Mouse (Mus musculus): ENCODE data around the gene Nxf1. TPM values are rescaled to one million over a fixed set of nuclear protein-coding genes. Genes with fewer than 3 reads are reported as not detected.

Gene Nxf1
- polyA plus RNA-seq, 1 experiment = 191 TPM

DNA sequence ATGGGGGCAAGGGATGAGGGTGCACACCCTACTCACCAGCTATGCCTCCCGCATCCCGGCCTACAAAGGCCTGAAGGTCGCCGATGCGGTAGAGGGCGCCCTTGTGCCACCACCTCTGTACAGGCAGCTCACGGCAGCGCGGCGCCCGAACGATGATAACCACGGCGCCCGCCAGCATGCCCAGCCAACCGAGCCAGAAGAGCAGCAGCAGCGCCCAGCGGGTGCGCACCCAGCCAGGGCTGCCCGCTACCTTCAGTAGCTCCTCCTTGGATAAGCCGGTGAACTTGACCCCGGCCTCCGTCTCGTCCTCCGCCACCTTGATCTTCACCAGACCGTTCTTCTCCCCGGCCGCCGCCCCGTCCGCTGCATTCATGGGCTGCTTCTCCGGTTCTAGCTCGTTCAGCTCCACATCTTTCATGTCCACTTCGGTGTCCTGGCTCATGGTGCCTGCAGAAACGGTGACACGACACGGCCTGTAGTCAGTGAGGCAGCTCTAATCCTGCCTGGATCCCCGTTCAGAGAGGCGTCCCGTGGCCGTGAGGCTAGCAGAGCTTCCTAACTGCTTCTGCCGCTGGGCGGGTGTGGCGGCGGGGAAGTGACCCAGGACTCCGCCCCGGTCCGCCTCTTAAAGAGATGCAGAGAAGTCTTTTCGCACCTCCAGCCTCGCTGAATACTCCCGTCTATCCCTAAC is 43.4 kb upstream of the Nxf1 start:
- no peaks in the 10 kb centered on the region for H3K27me3 ChIP-seq (ENCODE audit: control insufficient read depth, insufficient read depth, low read length)
- H3K36me3 ChIP-seq (ENCODE audit: control insufficient read depth, insufficient read depth, low read length) = peaks cover 21% of the 10 kb centered on the region
- peaks cover 13% of the 10 kb centered on the region for H3K4me1 ChIP-seq (replicated peaks; ENCODE audit: control insufficient read depth, insufficient read depth, low read length)
- under 1% methylated on average over 51 of the region's 51 CpGs for WGBS
- H3K27ac ChIP-seq (ENCODE audit: control insufficient read depth, insufficient read depth, low read length) = peak overlapping the region; percentile 79
- DNase-seq = peak; percentile 97
- H3K4me3 ChIP-seq (ENCODE audit: control insufficient read depth, insufficient read depth, low read length) = peak overlapping the region; percentile 75
- peak; percentile 87 for TF ChIP-seq CTCF (IDR thresholded peaks at IDR 0.05; ENCODE audit: borderline replicate concordance, control insufficient read depth, extremely low read depth, insufficient read depth, low read length, poor library complexity)
- TF ChIP-seq POLR2A (IDR thresholded peaks at IDR 0.05; ENCODE audit: control insufficient read depth, extremely low read depth, insufficient read depth, low read length, poor library complexity) = peak; percentile 74

DNA sequence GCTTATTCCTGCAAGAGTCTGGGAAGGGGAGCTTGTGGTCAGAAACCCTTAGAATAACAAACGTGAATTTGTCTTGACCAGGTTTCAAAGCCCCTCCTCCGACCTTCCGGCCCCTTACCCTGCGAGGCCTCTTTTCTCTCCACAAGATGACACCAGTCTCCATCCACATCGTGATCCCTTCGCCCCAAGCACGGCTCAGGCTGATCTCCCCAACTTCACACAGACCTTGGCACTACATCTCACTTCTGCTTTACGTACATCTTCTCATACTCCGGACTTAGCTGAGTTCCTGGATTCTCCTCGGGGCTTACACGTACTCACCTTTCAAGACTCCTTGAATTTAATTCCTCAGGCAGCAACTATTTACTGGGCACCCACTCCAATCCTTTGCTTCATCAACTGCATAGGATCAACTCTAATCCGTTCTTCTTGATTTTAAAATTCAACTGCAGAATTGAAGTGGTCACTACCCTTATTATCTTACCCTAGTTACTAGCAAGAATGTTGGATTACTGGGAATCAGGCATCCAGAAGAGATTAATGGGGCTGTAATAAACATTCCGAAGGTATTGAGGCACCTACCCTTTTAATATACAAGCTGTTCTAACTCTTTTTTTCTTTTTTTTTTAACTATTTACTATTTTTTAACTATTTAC is 42.7 kb upstream of the Nxf1 start:
- Histone ChIP-seq H3K27me3 (ENCODE audit: control insufficient read depth, insufficient read depth, low read length) (no peaks in the 10 kb centered on the region), H3K4me3 (ENCODE audit: control insufficient read depth, insufficient read depth, low read length) (peak overlapping the region; percentile 75), H3K4me1 (replicated peaks; ENCODE audit: control insufficient read depth, insufficient read depth, low read length) (peaks cover 13% of the 10 kb centered on the region), H3K36me3 (ENCODE audit: control insufficient read depth, insufficient read depth, low read length) (peaks cover 14% of the 10 kb centered on the region), H3K27ac (ENCODE audit: control insufficient read depth, insufficient read depth, low read length) (no peak overlapping the region)
- TF ChIP-seq POLR2A (IDR thresholded peaks at IDR 0.05; ENCODE audit: control insufficient read depth, extremely low read depth, insufficient read depth, low read length, poor library complexity) = no peak
- TF ChIP-seq CTCF (IDR thresholded peaks at IDR 0.05; ENCODE audit: borderline replicate concordance, control insufficient read depth, extremely low read depth, insufficient read depth, low read length, poor library complexity) = no peak
- 15% methylated on average over 13 of the region's 13 CpGs for WGBS
- no peak for DNase-seq

DNA sequence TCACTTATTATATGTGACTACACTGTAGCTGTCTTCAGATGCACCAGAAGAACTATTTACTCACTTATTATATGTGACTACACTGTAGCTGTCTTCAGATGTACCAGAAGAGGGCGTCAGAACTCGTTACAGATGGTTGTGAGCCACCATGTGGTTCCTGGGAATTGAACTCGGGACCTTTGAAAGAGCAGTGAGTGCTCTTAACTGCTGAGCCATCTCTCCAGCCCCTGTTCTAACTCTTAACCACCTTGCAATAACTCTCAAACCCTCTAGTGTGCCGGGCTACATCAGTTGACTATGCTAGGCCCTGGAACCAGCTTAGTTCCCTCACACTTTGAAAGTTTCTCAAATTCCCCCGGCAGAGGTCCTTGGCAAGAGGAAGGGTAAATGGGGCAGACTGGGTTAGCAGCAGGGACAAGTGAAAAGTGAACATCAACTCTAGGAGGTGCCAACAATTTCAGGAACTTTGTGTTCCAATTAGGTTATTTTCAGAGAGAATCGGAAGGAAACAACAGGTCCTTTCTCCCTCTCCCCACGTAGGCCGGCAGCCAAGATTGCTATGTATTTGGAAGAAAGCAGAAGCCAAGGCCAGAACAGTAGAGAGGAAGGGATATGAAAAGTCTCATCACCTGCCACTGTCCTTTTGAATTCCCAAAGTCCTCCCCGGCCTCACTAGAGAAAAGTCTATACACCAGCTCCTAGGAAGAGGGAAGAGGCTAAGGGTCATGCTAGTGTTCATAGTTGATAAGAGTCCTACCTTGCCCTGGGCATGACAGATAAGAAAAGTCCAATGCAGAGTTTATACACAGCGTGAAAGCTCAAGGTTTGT is 42.0 kb upstream of the Nxf1 start:
- no peak overlapping the region for H3K4me3 ChIP-seq (ENCODE audit: control insufficient read depth, insufficient read depth, low read length)
- no peak for TF ChIP-seq CTCF (IDR thresholded peaks at IDR 0.05; ENCODE audit: borderline replicate concordance, control insufficient read depth, extremely low read depth, insufficient read depth, low read length, poor library complexity)
- TF ChIP-seq POLR2A (IDR thresholded peaks at IDR 0.05; ENCODE audit: control insufficient read depth, extremely low read depth, insufficient read depth, low read length, poor library complexity) = no peak
- 90% methylated on average over 10 of the region's 10 CpGs for WGBS

DNA sequence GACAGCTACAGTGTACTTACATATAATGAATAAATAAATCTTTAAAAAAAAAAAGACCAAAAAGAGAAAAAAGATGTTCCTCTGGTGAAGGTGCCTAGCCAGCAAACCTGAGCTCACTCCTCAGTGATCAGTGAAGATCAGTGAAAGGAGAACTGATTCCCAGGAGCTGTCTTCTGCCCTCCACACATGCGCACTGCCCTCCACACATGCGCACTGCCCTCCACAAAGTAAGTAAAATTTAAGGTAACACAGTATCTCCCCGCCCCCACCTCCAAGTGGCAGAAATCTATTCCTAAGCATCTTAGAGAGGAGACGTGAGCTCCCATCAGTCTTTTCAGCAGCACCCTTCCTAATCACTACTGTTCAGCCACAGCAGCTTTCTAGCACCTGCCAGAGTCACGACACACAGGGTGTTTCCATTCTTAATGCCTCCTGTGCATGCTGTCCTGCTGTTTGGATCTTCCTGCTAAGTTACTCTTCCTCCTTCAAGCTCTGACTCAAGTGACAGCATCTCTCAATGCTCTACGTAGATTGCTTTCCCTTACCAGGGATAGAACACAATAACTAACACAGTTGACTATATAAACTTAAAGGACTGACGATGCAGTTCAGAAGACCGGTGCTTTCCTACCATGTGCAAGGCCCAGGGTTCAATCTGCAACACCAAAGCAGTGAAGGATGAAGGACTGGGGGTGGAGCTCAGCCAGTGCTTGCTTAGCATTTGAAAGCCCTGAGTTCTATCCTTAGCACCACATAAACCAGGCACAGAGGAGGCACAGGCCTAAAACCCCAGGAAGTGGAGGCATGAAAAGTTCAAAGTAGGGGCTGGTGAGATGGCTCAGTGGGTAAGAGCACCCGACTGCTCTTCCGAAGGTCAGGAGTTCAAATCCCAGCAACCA is 40.8 kb upstream of the Nxf1 start:
- 94% methylated on average over 10 of the region's 10 CpGs for WGBS
- H3K4me1 ChIP-seq (replicated peaks; ENCODE audit: control insufficient read depth, insufficient read depth, low read length) = peaks cover 11% of the 10 kb centered on the region
- H3K4me3 ChIP-seq (ENCODE audit: control insufficient read depth, insufficient read depth, low read length) = no peak overlapping the region
- no peak overlapping the region for H3K27ac ChIP-seq (ENCODE audit: control insufficient read depth, insufficient read depth, low read length)
- no peak for TF ChIP-seq POLR2A (IDR thresholded peaks at IDR 0.05; ENCODE audit: control insufficient read depth, extremely low read depth, insufficient read depth, low read length, poor library complexity)
- no peak for TF ChIP-seq CTCF (IDR thresholded peaks at IDR 0.05; ENCODE audit: borderline replicate concordance, control insufficient read depth, extremely low read depth, insufficient read depth, low read length, poor library complexity)
- no peaks in the 10 kb centered on the region for H3K36me3 ChIP-seq (ENCODE audit: control insufficient read depth, insufficient read depth, low read length)
- no peak for DNase-seq
- no peaks in the 10 kb centered on the region for H3K27me3 ChIP-seq (ENCODE audit: control insufficient read depth, insufficient read depth, low read length)

More for the DNA sequence above, 42.0 kb upstream of the Nxf1 start:
- Histone ChIP-seq H3K36me3 (ENCODE audit: control insufficient read depth, insufficient read depth, low read length) (peaks cover 7% of the 10 kb centered on the region; the same call in 1 of the 2 replicates), H3K27ac (ENCODE audit: control insufficient read depth, insufficient read depth, low read length) (no peak overlapping the region), H3K27me3 (ENCODE audit: control insufficient read depth, insufficient read depth, low read length) (no peaks in the 10 kb centered on the region), H3K4me1 (replicated peaks; ENCODE audit: control insufficient read depth, insufficient read depth, low read length) (peaks cover 13% of the 10 kb centered on the region)
- DNase-seq = no peak

- TF ChIP-seq CTCF (IDR thresholded peaks at IDR 0.05; ENCODE audit: borderline replicate concordance, control insufficient read depth, extremely low read depth, insufficient read depth, low read length, poor library complexity) (no peak), POLR2A (IDR thresholded peaks at IDR 0.05; ENCODE audit: control insufficient read depth, extremely low read depth, insufficient read depth, low read length, poor library complexity) (no peak)
- Histone ChIP-seq H3K27ac (ENCODE audit: control insufficient read depth, insufficient read depth, low read length) (no peak overlapping the region), H3K4me1 (replicated peaks; ENCODE audit: control insufficient read depth, insufficient read depth, low read length) (peaks cover 8% of the 10 kb centered on the region), H3K36me3 (ENCODE audit: control insufficient read depth, insufficient read depth, low read length) (no peaks in the 10 kb centered on the region), H3K27me3 (ENCODE audit: control insufficient read depth, insufficient read depth, low read length) (no peaks in the 10 kb centered on the region), H3K4me3 (ENCODE audit: control insufficient read depth, insufficient read depth, low read length) (no peak overlapping the region)
- DNase-seq = no peak
- 88% methylated on average over 9 of the region's 10 CpGs for WGBS
These were observed 40.0 kb upstream of the Nxf1 start for GRCm38 (mm10) chr19:8716767-8717475.
